Mouse (Mus musculus) liver, adult 2 months (tissue): Measurements from ENCODE around the gene Itgb4. TPM values are rescaled to one million over a fixed set of nuclear protein-coding genes. Genes with fewer than 3 reads are reported as not detected.

ENCODE experiments used
- DNase-seq: peaks from one replicate; pipeline ENCODE4 v3.0.0-alpha.2; 2011; ENCODE audit warnings: low read depth, low spot score; ENCODE audit errors: extremely low read depth
- H3K27ac ChIP-seq: fragments of 200-500 bp; replicated peaks from 2 replicates; pipeline ENCODE4 v1.5.1; 2012; ENCODE audit warnings: low read depth, mild to moderate bottlenecking, control low read depth, inconsistent platforms, low read length; ENCODE audit not compliant: insufficient read depth
- H3K27me3 ChIP-seq: fragments of 200-500 bp; 2 replicates; pipeline ENCODE4 v1.6.1; 2012; ENCODE audit warnings: mild to moderate bottlenecking, moderate library complexity, low read length, inconsistent platforms; ENCODE audit not compliant: control insufficient read depth, insufficient read depth
- H3K36me3 ChIP-seq: fragments of 200-500 bp; 2 replicates; pipeline ENCODE4 v1.6.1; 2012; ENCODE audit warnings: low read length, inconsistent platforms; ENCODE audit not compliant: control insufficient read depth, insufficient read depth
- H3K4me1 ChIP-seq: fragments of 200-500 bp; 2 replicates; pipeline ENCODE4 v1.6.1; 2011; ENCODE audit warnings: low read length; ENCODE audit not compliant: control insufficient read depth, insufficient read depth
- H3K4me3 ChIP-seq: fragments of 200-500 bp; 2 replicates; pipeline ENCODE4 v1.5.1; 2011; ENCODE audit warnings: low read depth, mild to moderate bottlenecking, control low read depth, low read length, moderate library complexity; ENCODE audit not compliant: insufficient read depth
- H3K79me2 ChIP-seq: fragments of 200-500 bp; 2 replicates; pipeline ENCODE4 v1.6.1; 2012; ENCODE audit warnings: inconsistent platforms, mild to moderate bottlenecking, low read length, moderate library complexity; ENCODE audit not compliant: control insufficient read depth, insufficient read depth
- H3K9ac ChIP-seq: fragments of 200-500 bp; 2 replicates; pipeline ENCODE4 v1.6.1; 2012; ENCODE audit warnings: low read depth, mild to moderate bottlenecking, control low read depth, inconsistent platforms, low read length
- CTCF ChIP-seq: fragments of 200-500 bp; IDR thresholded peaks from 2 replicates; pipeline ENCODE4 v1.5.1; 2011; ENCODE audit warnings: low read depth, low read length, control low read depth
- POLR2A ChIP-seq: fragments of 200-500 bp; IDR thresholded peaks from 2 replicates; pipeline ENCODE4 v1.6.1; 2011; ENCODE audit warnings: low read length, control low read depth; ENCODE audit not compliant: insufficient read depth; ENCODE audit errors: extremely low read depth
- WGBS: fragments of 180-500 bp; shearing (Covaris S2); methylation state at CpG from one replicate; pipeline ENCODE4 v1.1.7; 2018; 5-methylcytosine and 5-hydroxymethylcytosine counted together
- polyA plus RNA-seq: library from polyadenylated mRNA; depleted of rRNA; stranded (reverse); fragments of >200 nt; gene quantifications from 2 replicates; pipeline ENCODE4 v1.2.3, GENCODE M21; 2012
- total RNA-seq: library from RNA; depleted of rRNA; stranded (reverse); fragments of >200 nt; gene quantifications from 2 replicates; pipeline ENCODE4 v1.2.3, GENCODE M21; 2014

Gene Itgb4
- total and polyA plus RNA-seq, 2 experiments: 0.18 to 0.65 TPM

DNA sequence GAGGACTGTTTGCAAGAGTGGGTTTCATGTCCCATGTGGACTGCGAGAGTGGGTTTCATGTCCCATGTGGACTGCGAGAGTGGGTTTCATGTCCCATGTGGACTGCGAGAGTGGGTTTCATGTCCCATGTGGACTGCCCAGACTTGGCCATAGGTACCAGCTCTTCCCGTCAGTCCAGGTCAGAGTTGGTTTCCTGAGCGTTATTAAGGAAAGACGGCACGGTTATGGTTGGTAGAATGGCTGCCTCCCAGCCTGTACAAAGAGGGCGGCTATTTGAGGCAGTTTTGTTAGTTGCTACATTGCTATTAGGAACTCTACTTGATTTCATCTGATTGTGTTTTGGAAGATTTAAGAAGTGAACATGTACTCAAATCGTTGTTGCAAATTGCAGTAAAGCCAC is 63.3 kb downstream of the Itgb4 start:
- no peak overlapping the region for H3K27ac ChIP-seq
- no peak for TF ChIP-seq CTCF
- TF ChIP-seq POLR2A: no peak
- no peaks in the 10 kb centered on the region for H3K4me1 ChIP-seq
- H3K4me3 ChIP-seq: no peak overlapping the region
- H3K27me3 ChIP-seq: no peaks in the 10 kb centered on the region
- WGBS: 88% methylated on average over 9 of the region's 9 CpGs
- peaks cover 4% of the 10 kb centered on the region; the same call in 1 of the 2 replicates for H3K36me3 ChIP-seq
- peaks cover 14% of the 10 kb centered on the region; the same call in 1 of the 2 replicates for H3K79me2 ChIP-seq
- H3K9ac ChIP-seq: no peak overlapping the region
- no peak for DNase-seq

DNA sequence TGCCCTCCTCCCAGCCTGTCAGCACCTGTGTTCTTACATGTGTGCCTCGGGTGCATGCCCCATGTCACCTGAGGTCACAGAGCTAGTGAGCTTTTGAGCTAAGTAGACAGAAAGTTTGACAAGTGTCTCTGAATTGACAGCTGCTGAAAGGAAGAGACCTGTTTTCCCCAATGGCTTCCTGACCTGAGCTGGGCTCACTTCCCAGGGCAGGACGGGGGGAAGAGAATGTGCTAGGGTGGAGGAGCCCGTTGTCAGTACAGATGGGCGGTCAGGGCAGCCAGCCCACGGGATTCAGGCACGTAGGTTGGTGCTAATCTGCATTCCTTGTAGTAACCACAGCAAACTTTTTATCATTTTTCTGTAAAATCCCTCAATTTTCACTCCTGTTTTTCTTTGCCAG is 66.1 kb downstream of the Itgb4 start:
- TF ChIP-seq POLR2A (no peak), CTCF (no peak)
- Histone ChIP-seq H3K4me1 (no peaks in the 10 kb centered on the region), H3K27ac (no peak overlapping the region), H3K79me2 (0 out of 2 replicates have a peak, but pooled peaks cover 4% of the 10 kb centered on the region), H3K4me3 (no peak overlapping the region), H3K9ac (no peak overlapping the region), H3K27me3 (no peaks in the 10 kb centered on the region), H3K36me3 (peaks cover 4% of the 10 kb centered on the region; the same call in 1 of the 2 replicates)
- DNase-seq: no peak
- WGBS: 76% methylated on average over 6 of the region's 6 CpGs

DNA sequence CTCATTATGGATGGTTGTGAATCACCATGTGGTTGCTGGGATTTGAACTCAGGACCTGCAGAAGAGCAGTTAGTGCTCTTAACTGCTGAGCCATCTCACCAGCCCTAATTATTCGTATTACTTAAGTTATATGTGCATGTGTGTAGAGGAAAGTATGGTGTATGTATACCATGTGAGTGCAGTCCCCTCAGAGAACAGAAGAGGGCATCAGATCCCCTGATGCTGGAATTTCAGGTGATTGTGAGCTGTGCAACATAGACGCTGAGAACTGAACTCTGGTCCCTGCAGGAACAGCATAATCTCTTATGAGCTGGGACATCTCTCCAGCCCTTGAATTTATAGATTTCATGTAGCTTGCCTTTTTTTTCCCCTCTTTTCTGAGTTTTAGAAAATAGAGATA is 67.3 kb downstream of the Itgb4 start:
- H3K27me3 ChIP-seq: no peaks in the 10 kb centered on the region
- no peak overlapping the region for H3K27ac ChIP-seq
- H3K4me3 ChIP-seq: no peak overlapping the region
- WGBS: 98% methylated on average over 2 of the region's 2 CpGs
- no peak overlapping the region for H3K9ac ChIP-seq
- H3K79me2 ChIP-seq: 0 out of 2 replicates have a peak, but pooled peaks cover 4% of the 10 kb centered on the region
- DNase-seq: no peak
- no peaks in the 10 kb centered on the region for H3K4me1 ChIP-seq
- H3K36me3 ChIP-seq: peaks cover 4% of the 10 kb centered on the region; the same call in 1 of the 2 replicates
- TF ChIP-seq POLR2A (no peak), CTCF (no peak)

DNA sequence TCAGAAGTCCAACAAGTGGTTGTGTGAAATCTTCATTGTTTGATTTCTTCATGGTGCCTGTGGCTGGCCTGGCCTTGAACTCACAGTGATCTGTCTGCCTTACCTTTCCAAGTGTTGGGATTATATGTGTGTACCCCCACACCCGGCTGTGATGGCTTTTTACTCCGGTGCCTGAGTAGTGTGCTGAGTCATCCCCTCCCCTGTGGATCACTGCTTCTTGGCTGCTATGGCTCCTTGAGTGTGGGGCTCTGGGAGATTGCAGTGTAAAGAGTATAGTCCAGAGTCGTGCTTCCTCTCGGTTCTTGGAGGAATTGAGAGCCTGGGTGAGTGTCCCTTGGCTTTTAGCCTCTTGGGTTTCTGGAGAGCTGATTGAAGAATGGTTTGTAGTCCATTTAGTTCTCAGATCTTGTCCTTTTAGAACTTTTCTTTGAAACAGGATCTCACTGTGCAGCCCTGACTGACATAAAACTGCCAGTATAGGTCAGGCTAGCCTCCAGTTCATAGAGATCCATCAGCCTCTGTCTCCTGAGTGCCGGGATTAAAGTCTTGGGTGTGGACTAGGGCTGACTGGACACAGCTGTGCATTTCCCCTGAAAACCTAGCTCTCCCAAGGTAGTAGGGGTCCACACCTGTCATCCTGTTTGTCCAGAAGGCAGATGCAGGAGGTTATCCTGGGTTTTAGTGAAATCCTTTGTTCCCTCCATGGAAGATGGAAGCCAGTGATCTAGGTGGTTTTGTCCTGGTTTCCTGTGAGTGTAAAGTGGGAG is 68.0 kb downstream of the Itgb4 start:
- H3K4me3 ChIP-seq: no peak overlapping the region
- no peaks in the 10 kb centered on the region for H3K27me3 ChIP-seq
- 85% methylated on average over 5 of the region's 5 CpGs for WGBS
- H3K27ac ChIP-seq: no peak overlapping the region
- no peak for TF ChIP-seq CTCF
- H3K79me2 ChIP-seq: 0 out of 2 replicates have a peak, but pooled peaks cover 4% of the 10 kb centered on the region
- DNase-seq: no peak
- H3K36me3 ChIP-seq: peaks cover 4% of the 10 kb centered on the region; the same call in 1 of the 2 replicates
- no peak overlapping the region for H3K9ac ChIP-seq
- no peaks in the 10 kb centered on the region for H3K4me1 ChIP-seq

DNA sequence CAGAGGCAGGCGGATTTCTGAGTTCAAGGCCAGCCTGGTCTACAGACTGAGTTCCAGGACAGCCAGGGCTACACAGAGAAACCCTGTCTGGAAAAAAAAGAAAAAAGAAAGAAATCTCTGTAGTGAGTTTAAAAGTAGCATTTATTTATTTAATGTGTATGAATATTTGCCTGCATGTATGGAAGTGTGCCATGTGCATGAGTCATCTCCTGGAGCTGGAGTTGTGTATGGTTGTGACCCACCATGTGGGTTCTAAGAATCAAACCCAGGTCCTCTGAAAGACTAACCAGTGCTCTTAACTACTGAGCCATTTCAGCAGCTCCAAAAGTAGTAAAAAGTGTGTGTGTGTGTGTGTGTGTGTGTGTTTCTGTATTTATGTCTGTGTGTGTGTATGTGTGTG is 68.8 kb downstream of the Itgb4 start:
- H3K4me3 ChIP-seq: no peak overlapping the region
- H3K36me3 ChIP-seq: peaks cover 7% of the 10 kb centered on the region; the same call in 1 of the 2 replicates
- H3K27ac ChIP-seq: no peak overlapping the region
- 0 out of 2 replicates have a peak, but pooled peaks cover 4% of the 10 kb centered on the region for H3K79me2 ChIP-seq
- no peaks in the 10 kb centered on the region for H3K27me3 ChIP-seq
- 97% methylated on average over 1 of the region's 1 CpGs for WGBS
- H3K9ac ChIP-seq: no peak overlapping the region
- TF ChIP-seq CTCF: no peak
- TF ChIP-seq POLR2A: no peak
- no peaks in the 10 kb centered on the region for H3K4me1 ChIP-seq
- DNase-seq: no peak

DNA sequence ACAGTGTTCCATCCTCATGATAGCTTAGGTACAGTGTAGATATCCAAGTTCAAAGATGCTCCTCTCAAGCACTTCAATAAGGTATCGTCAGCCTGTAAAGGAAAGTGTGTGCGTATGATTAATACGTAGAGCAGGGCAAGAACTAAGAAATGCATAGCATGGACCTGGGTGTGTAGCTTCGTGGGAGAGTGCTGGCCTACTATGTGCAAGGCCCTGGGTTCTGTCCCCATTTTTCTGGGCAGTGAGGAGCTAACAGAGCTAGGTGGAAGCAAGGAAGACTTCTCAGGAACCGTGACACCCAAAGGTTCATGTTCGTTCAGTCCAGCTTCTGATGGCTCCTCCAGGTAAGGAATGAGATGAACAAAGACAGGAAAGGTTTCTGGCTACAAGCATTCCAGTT is 70.7 kb downstream of the Itgb4 start:
- WGBS: 95% methylated on average over 6 of the region's 6 CpGs
- TF ChIP-seq CTCF (no peak), POLR2A (no peak)
- peaks cover 7% of the 10 kb centered on the region; the same call in 1 of the 2 replicates for H3K36me3 ChIP-seq

More for the DNA sequence above, 70.7 kb downstream of the Itgb4 start:
- no peak overlapping the region for H3K27ac ChIP-seq
- H3K79me2 ChIP-seq: 0 out of 2 replicates have a peak, but pooled peaks cover 4% of the 10 kb centered on the region
- no peak overlapping the region for H3K9ac ChIP-seq
- H3K27me3 ChIP-seq: no peaks in the 10 kb centered on the region
- no peaks in the 10 kb centered on the region for H3K4me1 ChIP-seq
- no peak for DNase-seq
- H3K4me3 ChIP-seq: no peak overlapping the region
